Comparison of ENCODE assay signal across 18 mouse cellular contexts in the genomic region with DNA sequence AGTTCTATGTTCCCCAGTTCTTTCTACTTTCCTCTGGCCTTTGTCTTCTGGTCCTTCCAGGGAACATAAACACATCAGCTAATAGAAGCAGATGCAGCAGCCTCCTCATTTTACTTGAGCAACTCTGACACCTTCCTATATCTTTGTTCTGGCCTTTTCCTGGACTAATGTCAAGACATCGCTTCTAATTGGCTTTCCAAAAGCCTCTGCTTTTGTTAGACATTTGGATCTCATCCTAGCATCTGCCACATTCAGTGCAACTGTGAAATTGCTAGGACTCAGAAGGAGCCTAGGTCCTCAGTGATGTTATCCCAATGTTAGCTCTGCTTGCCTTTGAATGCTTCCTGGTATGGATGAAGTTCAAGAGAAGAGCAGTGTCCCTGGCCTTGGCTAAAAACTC.
"Had no signal": no experiment of that assay in that cellular context is flagged by ENCODE, and none has a peak within 500 bp of the region (broad histone marks: within the 10 kb centered on the region; RNA-seq: fewer than 3 reads in every experiment).

No protein-coding gene starts in this region.

- H3K9me3 ChIP-seq: midbrain, embryonic 10.5 days; midbrain, embryonic 12.5 days; midbrain, embryonic 15.5 days; neural tube, embryonic 13.5 days; neural tube, embryonic 15.5 days had no signal

- H3K36me3 ChIP-seq: midbrain, embryonic 10.5 days; midbrain, embryonic 12.5 days; midbrain, embryonic 15.5 days; neural tube, embryonic 13.5 days; neural tube, embryonic 15.5 days had no signal

- H3K9ac ChIP-seq: lung, embryonic 14.5 days; midbrain, embryonic 12.5 days; midbrain, embryonic 15.5 days; neural tube, embryonic 13.5 days; neural tube, embryonic 15.5 days had no signal

- DNase-seq: lung, adult 18-20 months; lung, embryonic 14.5 days; lung, postnatal 10 days; lung, postnatal 4 days; retina, postnatal 1 day; right cerebral cortex, adult 18-20 months; right cerebral cortex, postnatal 25 days; right cerebral cortex, postnatal 4 days; spleen, adult 18-20 months; thymus, adult 18-20 months; thymus, postnatal 14 days; thymus, postnatal 36 days had no signal

- H3K4me2 ChIP-seq: lung, embryonic 14.5 days; midbrain, embryonic 12.5 days; midbrain, embryonic 15.5 days; neural tube, embryonic 13.5 days; neural tube, embryonic 15.5 days had no signal

- H3K27ac ChIP-seq: midbrain, embryonic 10.5 days; midbrain, embryonic 12.5 days; midbrain, embryonic 15.5 days; neural tube, embryonic 13.5 days; neural tube, embryonic 15.5 days had no signal

- H3K4me3 ChIP-seq: midbrain, embryonic 10.5 days; midbrain, embryonic 12.5 days; midbrain, embryonic 15.5 days; myocyte; neural tube, embryonic 13.5 days; neural tube, embryonic 15.5 days had no signal

- H3K27me3 ChIP-seq: midbrain, embryonic 12.5 days; midbrain, embryonic 15.5 days; neural tube, embryonic 13.5 days; neural tube, embryonic 15.5 days had no signal

- H3K4me1 ChIP-seq: midbrain, embryonic 10.5 days; midbrain, embryonic 12.5 days; midbrain, embryonic 15.5 days; neural tube, embryonic 13.5 days; neural tube, embryonic 15.5 days had no signal

- ATAC-seq: midbrain, embryonic 15.5 days had no signal
